Mouse (Mus musculus) embryonic fibroblast, embryonic 13.5 days (primary cell): ENCODE results near the gene Il4.

Experiments used
- CTCF ChIP-seq: IDR thresholded peaks from 2 replicates; pipeline ENCODE4 v1.5.1; 2011; ENCODE audit warnings: mild to moderate bottlenecking, control low read depth, low read length, moderate library complexity, borderline replicate concordance; ENCODE audit not compliant: insufficient read depth
- POLR2A ChIP-seq: IDR thresholded peaks from 2 replicates; pipeline ENCODE4 v1.6.1; 2011; ENCODE audit warnings: low read depth, mild to moderate bottlenecking, control low read depth, low read length, moderate library complexity

- TF ChIP-seq CTCF (no peak), POLR2A (no peak)
These were observed 2.9 kb downstream of the Il4 start for GRCm38 (mm10) chr11:53615575-53615974.
